Mouse (Mus musculus): ENCODE measurements around the gene Rnh1.

Gene Rnh1

DNA sequence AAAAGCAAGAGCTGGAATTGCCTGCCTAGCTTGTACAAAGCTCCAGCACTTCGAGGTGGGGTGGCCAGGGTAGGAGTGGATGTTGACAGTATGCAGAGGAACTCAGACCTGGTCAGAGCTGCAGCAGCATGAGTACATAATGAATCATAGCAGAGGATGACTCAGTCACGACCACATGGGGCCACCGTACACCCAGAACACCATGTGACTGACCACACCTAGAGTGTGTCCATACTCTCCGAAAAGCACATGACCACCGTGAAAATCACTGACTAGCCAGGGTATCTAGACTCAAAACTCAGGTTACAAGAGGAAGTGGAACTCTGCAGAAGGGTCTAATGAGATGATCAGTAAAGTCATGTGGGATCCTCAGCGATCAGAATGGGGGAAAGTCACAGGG is 7.8 kb downstream of the Rnh1 start:
- no peak for DNase-seq (ENCODE audit: low spot score in 2 of 2)

DNA sequence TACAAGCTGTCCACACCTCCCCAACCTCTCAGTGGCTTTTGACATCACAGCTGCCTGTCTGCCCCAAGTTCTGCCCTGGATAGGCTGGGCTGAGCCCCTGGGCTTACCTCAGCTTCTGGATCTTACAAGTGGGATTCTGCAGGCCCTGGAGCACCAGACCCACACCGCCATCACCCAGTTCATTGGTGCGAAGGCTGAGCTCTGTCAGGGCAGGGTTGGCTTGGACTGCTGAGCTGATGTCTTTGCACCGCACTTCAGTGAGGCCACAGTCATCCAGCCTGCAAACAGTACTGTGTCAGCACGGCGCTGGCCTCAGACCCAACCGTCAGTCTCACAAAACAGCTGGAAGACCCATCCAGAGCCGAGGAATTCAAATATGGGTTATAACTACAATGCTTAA is 8.3 kb downstream of the Rnh1 start:
- no peak for DNase-seq (ENCODE audit: low spot score in 2 of 2)

DNA sequence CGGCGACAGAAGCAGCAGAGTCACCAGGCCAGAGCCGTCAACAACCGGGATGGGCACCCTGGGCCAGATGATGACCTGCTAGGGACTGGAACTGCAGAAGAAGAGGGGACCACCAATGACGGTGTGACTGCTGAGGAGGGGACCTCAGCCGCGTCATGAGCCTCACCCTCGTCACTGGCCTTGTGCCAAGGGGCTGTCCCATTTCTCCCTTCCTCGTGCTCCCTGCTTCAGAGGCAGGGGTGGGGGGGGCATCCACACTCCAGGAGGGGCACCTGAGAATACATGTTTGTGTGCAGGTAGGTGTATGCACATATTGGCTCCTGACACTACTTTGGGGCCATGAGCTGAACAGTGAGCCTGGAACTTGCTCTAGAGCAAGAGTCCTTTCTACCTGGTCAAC is 17.3 kb downstream of the Rnh1 start:
- no peak for DNase-seq (ENCODE audit: low spot score in 2 of 2)

DNA sequence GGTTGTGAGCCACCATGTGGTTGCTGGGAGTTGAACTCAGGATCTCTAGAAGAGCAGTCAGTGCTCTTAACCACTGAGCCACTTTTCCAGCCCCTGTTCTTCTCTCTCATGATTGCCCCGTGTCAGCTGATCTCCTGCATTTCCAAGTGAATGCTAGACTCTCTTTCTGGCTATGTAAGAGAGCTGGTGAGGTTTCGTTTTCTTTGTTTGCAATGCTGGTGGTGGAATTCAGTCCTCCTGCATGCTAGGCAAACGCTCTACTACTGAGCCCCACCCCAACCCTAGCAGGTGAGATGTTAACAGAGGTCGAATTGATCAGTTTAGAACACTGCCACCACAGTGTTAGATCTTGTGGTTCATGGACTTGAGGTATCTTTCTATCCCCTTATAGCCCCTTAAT is 24.0 kb downstream of the Rnh1 start:
- no peak for DNase-seq (ENCODE audit: low spot score in 2 of 2)

DNA sequence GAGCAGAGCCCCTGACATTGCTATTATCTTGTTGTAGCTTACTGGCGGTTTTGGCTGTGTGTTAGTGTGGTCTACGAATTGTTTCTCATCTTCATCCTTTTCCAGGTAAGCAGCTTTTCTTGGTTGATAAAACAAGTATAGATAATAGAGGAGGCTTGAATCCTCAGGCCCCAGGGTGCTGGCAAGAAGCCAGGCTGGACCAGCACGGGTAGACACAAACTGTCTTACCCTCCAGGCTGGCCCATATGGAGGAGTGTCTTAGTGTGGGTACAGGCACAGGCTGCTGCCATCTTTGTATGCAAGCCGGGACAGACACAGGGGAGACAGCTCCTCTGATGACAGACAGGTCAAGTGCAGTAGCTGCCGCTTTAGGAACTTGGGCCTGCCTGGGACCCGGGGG is 25.6 kb downstream of the Rnh1 start:
- no peak for DNase-seq (ENCODE audit: low spot score in 2 of 2)

DNA sequence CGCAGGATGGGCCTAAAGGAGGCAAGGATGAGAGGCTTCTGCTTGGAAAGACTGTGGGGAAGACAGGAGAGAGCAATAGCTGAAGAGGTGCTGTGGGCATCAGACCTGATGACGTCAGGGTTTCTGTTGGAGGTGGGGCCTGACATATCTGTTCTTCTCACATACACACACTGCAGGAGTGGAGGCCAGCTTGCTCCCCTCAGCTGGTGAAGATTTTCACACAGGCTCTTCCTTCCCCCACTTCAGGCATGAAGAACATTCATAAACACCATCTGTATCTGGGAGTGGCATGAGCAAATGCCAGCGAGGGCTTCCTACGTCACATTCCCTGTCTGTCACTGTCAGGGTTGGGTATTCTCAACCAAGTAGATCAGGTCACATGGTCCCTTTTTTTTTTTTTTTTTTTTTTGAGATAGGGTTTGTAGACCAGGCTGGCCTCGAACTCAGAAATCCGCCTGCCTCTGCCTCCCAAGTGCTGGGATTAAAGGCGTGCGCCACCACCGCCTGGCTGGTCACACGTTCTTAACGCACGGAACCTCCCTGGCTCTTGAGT is 26.5 kb downstream of the Rnh1 start:
- no peak for DNase-seq (ENCODE audit: low spot score in 2 of 2)

DNA sequence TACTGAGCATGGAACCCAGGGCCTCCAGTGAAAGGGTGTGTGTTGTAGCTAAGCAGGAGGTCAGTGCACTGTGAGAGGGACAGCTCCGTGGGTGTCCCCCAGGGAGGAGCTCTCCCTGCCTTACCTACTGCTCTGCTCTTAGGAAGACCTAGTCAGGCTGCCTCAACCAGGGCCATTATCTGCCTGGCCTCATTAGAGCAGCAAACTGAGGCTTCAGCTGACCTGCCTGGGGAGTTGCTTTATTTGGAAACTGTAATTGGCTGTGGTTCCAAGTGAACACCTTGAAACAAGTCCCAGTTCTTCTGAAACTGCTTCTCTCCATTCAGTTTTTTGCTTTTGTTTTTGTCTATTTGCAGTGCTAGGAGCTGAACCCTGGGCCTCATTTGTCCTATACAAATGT is 27.3 kb downstream of the Rnh1 start:
- no peak for DNase-seq (ENCODE audit: low spot score in 2 of 2)

DNA sequence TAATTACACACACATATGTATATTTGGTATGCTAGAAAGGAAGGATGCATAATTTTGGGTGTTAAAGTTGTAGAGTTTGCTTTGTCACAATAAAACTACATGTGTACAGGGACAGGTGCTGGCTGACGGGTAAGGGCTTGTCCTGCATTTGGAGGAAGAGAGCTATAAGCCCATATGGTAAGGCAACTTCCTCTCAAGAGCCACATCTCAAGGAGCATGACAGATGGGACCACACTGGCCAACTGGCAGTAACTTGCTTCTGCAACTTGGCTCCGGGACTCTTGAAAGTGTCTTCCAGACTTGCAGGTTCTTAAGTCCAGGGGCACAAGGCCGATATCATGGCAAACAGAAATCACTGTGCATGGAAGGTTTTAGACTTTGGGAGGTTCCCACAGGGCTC is 28.0 kb downstream of the Rnh1 start:
- DNase-seq (ENCODE audit: low spot score in 2 of 2), result no peak

DNA sequence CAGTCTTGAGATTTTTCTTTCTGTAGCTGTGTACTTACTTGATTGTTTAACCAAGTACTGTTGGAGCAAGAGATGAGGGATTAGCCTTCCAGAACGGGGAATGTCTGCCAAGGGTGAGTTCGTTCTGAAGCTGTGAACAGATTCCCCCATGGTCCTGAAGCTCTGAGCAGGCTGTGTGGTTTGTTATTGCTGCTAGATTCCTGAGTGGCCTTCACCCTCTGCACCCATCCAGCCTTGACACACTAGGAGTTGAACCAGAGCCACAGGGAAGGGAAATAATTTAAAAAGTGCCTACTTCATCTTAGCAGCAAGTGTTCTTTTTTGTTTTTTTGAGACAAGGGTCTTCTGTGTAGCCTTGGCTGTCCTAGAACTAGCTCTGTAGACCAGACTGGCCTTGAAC is 28.8 kb downstream of the Rnh1 start:
- DNase-seq (ENCODE audit: low spot score in 2 of 2), result no peak

DNA sequence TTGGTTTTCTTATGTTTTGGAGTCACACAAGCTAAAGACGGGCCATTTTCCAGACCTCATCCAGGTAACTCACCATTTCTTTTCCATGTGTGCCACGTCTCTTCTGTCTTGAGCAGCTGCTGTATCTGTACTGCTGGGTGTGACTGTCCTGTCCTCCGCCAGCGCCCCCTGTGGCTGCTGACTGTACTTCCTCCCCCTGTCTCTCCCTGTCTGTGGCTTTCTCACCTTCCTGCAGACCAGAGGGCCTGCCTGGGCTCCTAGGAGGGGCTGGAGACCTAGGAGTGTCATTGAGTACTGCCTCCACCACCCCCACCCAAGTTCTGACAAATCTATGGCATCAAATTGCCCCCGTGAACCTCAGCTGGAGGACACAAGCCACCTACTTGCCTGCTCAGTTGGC is 29.5 kb downstream of the Rnh1 start:
- no peak for DNase-seq (ENCODE audit: low spot score in 2 of 2)

DNA sequence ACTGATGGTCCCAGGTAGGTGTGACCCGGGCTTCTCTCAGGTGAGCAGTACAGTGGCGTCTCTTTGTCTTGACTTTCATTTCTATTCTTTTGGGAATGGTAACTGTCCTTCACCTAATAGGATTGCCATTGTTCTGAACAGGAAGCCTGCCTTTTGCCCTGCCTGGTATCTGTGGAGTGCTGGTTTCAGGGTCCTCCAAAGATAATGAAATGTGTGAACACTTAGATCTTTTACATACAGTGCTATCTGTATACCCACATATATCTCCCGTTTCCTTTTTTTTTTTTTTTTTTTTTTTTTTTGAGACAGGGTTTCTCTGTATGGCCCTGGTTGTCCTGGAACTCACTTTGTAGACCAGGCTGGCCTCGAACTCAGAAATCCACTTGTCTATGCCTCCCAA is 31.3 kb downstream of the Rnh1 start:
- DNase-seq (ENCODE audit: low spot score in 2 of 2), result no peak

DNA sequence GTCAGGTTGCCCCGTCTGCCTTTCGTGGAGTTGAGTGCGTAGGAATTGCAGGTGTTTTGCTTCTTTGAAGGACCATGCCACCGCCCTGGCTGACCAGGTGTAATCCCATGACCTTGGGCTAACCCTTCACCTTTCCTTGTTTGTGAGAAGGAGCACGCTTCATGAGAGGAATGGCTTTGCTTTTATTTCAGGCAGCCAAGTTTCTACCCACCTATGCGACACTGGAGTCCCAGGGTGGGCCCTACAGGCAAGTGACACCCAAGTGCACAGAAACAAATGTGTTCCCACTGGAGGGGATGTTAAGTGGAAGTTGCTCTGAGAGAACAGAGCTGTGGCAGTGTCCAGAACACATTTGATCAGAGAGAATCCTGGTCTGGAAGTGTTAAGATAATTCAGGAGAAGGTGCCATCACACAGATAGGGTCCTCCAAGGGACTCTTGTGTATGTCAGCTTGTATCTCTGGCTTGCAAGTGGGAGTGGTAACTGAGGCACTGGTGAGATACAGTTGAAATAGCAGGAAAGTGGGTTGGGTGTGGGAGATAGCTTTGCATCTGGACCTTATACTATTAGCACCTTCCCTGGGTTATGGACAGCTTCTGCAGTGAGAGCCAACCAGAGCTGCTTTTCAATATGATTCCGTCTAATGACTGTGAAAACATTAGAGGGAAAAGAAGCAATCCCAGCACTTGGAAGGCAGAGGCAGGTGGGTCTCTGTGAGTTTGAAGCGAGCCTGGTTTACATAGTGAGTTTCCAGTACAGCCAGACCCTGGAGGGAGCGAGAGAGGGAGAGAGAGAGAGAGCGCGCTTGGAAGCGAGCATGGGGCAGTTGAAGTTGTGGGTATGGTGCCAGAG is 40.5 kb downstream of the Rnh1 start:
- DNase-seq (ENCODE audit: low spot score in 2 of 2), result no peak

DNA sequence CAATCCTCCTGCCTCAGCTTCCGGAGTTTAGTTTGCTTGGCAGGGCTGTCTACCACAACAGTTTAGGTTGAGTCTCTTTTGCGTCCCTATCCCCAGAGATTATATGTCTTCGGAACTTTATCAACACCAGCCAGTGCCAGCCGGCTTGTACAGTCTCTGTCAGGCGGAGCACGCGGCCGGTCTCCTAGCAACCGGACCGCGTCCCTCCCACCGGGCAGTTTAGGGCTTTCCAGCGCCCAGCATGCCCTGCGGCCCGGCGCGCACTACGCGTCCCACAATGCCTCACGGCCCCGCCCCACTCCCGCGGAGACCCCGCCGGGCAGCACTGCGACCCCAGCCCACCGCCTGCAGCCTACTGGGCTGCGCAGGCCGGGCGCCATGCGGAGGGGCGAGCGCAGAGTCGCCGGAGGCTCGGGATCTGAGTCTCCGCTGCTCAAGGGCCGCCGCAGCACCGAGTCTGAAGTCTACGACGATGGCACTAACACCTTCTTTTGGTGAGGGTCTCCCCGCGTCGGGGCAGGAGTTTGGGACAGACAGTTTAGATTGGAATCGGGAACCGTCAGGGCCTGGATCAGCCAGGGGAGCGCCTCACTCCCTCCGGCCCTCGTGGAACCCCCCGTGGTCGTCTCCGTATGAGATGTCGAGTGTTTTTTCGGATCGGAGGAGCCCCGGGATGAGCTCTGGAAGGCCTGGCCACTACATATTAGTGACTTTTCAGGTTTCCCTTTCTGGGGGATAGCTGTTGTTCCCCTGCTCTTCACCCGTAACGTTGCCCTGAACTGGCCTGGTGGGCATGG is 41.4 kb downstream of the Rnh1 start:
- peak; percentile 86 to 90 for DNase-seq (ENCODE audit: low spot score in 2 of 2)

DNA sequence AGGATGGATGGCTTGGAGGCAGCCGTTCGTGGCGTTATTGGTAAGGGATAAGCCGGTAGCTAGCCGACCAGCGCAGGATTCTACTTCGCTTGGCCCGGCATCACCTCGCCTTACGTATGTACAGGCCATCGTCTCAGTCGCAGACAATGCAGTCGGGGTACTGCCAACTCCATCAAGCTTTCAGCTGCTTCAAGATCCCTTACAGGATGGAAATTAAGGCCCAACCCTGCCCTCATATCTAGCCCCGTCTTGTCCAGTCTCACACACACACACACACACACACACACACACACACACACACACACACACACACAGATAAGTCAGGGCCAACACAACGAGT is 49.2 kb downstream of the Rnh1 start:
- DNase-seq (ENCODE audit: low spot score in 2 of 2), result no peak

DNA sequence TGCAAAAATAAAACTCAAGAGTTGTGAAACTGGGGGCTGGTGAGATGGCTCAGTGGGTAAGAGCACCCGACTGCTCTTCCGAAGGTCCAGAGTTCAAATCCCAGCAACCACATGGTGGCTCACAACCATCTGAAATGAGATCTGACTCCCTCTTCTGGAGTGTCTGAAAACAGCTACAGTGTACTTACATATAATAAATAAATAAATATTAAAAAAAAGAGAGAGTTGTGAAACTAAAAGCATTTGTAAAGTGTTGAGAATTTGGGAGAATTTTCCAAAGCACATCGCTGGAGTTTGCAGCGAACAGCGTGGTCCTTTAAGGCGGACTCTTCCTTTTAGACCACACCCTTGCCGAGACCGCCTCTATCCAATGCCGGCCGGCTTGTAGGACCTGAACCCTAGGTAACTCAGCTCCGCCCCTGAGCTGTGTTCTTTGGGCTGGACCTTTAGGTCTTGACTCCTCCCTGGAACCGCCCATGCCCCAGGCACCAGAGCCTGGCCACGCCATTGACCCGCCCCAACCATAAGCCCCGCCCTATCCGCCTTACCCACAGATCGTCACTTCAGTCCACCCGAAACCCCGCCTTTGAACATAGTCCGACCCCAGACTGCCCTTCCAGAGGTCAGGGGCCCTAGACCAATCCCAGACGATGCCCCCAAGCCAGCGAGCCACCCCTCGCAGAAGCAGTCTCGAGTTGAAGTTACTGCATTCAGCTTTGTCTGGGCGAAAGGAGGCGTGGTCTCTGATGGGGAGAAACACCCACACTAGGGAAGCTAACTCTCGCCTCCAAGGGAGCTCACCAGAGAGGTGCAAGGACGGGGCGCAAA is 49.8 kb downstream of the Rnh1 start:
- DNase-seq (ENCODE audit: low spot score in 2 of 2), result peak; percentile 79 to 86

DNA sequence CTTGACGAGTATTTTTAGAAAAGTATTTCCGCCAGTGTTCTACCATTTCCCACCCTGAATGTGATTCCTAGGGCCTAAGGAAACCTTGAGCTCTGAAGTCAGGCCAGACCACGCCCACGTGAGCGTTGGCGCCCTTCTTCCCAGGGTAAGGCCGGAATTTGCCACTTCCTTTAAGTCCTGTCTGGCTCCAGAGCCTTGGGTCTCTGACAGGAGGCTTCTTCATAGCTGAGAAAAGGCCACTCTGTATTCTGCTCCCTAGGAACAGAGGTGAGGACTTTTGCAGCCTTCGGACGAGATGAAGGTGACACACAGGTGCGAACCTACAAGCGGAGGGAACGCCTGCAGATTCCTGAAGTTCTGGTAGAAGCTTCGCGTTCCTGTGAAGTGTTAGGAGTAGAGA is 50.4 kb downstream of the Rnh1 start, which contains the start of gene Ptdss2:
Ptdss2 (plus strand) TSS at position 138 of the 400 bp plus-strand sequence.
- DNase-seq (ENCODE audit: low spot score in 2 of 2), result no peak

DNA sequence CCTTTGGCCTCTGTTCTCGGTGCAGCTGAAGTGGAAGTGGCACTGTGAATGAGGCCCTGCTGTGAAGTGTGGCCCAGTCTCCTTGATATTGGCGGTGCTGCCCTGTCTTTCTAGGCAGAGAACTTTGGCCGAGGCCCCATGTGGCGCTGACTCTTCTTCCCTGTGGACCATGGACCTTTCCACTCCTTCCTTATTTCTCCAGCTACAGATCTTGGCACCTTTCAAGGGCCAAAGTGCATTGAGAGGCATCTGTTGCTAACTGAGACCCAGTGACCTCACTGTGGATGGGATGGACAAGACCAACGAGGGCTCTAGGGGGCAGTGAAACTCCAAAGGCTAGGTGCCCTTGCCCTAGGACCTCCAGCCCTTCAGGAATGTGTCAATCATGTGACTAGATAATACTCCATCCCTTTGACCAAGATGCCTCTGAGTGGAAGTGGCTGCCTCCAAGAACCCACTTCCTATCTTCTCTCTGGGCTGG is 51.6 kb downstream of the Rnh1 start:
- no peak for DNase-seq (ENCODE audit: low spot score in 2 of 2)

DNA sequence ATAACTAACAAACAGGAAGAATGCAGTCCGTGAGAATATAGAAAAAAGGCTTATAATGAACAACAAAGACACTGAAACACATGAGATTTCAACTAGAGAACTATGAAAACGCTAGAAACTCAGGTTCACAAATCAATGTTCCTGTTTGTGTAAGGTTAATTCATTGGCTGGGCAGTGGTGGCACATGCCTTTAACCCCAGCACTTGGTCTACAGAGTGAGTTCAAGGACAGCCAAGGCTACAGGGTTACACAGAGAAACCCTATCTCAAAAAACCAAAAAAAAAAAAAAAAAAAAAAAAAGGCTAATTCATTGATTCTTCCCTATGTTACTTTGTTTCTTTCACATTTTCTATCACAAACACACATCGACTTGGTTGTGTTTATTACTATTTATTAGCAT is 52.1 kb downstream of the Rnh1 start:
- no peak for DNase-seq (ENCODE audit: low spot score in 2 of 2)

DNA sequence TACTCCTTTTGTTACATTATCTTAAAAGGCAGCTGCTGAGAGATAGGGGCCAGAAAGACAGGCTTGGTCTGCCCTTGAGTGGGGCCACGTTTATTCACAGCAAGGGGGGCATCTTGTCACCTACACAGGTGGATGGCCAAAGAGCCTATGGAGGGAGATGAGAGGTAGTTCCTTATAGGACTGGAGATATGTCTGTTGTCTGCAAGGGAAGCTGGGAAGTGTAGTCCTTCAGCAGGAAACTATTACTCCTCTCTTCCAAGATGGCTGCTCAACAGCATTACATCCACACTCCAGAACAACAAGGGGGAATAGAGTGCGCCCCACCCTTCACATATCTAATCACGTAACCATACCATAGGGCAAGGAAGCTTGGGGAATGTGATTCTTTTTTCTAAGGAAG is 53.2 kb downstream of the Rnh1 start:
- no peak for DNase-seq (ENCODE audit: low spot score in 2 of 2)

DNA sequence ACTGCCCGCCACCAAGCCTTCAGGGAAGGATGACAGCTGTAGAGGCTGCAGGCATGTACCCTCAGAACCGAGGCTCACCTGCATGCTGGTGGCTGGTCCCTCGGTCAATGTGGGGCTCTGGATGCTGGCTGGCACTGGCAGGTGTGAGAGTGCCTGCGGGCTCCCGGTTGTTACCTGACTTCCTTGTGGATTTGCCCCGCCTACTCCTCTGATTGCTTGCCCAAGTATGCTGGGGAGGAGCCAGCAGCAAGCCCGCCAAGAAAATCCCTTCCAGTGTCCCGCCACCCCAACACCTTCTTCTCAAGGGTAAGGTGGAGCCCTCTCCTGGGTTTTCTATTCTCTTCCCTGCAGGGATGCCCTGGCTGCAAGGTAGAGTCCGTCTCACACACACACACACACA is 55.0 kb downstream of the Rnh1 start, which contains the start of gene Ano9:
Ano9 (minus strand) TSS at position 171 of the 400 bp plus-strand sequence.
- DNase-seq (ENCODE audit: low spot score in 2 of 2), result no peak

DNA sequence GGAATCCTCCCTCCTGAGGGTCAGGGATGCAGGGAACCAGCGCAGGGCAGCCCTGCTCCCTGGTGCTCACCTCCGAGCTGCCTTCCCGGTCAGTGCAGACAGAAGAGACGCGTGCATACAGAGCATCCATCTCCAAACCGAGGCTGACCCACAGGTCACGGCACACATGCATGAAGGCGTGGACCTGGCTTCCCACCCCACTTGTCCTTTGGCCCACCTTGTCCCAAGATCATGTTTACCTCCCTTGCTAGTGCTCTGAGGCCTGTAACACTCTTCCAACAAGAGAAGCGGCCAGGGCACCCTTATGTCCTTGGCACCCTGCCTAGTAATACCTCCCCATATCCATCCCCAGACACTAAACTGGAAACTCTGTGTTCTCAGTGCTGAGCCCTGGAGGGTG is 56.8 kb downstream of the Rnh1 start:
- no peak for DNase-seq (ENCODE audit: low spot score in 2 of 2)

All from frontal cortex, postnatal 10 days (tissue).